ENCODE assay signal across 9 mouse cellular contexts in genomic region chr7:126487617-126488385, GRCm38 (mm10). TPM values are rescaled to one million over a fixed set of nuclear protein-coding genes. Genes with fewer than 3 reads are reported as not detected.
DNase-seq lines count a peak whose midpoint lies in the region; ATAC-seq and TF ChIP-seq lines count a peak whose summit lies in the region.
"Not testable (repeated sequence)": the region's sequence is repeated elsewhere in the genome, so short reads cannot be mapped to it uniquely, and the experiment has no call there.
"Had no signal": no experiment of that assay in that cellular context is flagged by ENCODE, and none has a peak within 500 bp of the region (broad histone marks: within the 10 kb centered on the region; RNA-seq: fewer than 3 reads in every experiment).

No protein-coding gene starts in this region.

- not testable (repeated sequence) for H3K9me3 ChIP-seq in E14TG2a.4 (ENCODE audit: low read length); embryonic facial prominence, embryonic 13.5 days; forebrain, postnatal 0 days (ENCODE audit: low read length); hindbrain, embryonic 13.5 days; kidney, postnatal 0 days (replicated peaks; ENCODE audit: low read length); liver, embryonic 15.5 days (replicated peaks); midbrain, embryonic 13.5 days; stomach, embryonic 14.5 days (ENCODE audit: control insufficient read depth, low read depth, low read length)

- TF ChIP-seq CTCF in E14TG2a.4 (conservative IDR thresholded peaks at IDR 0.05; ENCODE audit: low read length); forebrain, postnatal 0 days (IDR thresholded peaks at IDR 0.05; ENCODE audit: low read depth); kidney, postnatal 0 days (IDR thresholded peaks at IDR 0.05; ENCODE audit: low read depth): not testable (repeated sequence)

- H3K27ac ChIP-seq in embryonic facial prominence, embryonic 13.5 days, result 0 out of 2 replicates have a peak overlapping the region, but pooled peaks have one; percentile 60
- peak overlapping the region; percentile 64; the same call in 1 of the 2 replicates for H3K27ac ChIP-seq in forebrain, postnatal 0 days (ENCODE audit: low read depth, low read length)
- peak overlapping the region; percentile 58; the same call in 1 of the 2 replicates for H3K27ac ChIP-seq in hindbrain, embryonic 13.5 days
- H3K27ac ChIP-seq in kidney, postnatal 0 days, result peak overlapping the region; percentile 43; the same call in 1 of the 2 replicates
- H3K27ac ChIP-seq in liver, embryonic 15.5 days (replicated peaks), result peak overlapping the region; percentile 79
- H3K27ac ChIP-seq in midbrain, embryonic 13.5 days, result 0 out of 2 replicates have a peak overlapping the region, but pooled peaks have one; percentile 81
- H3K27ac ChIP-seq in stomach, embryonic 14.5 days (ENCODE audit: low read length), result not testable (repeated sequence)

- not testable (repeated sequence) for ATAC-seq in embryonic facial prominence, embryonic 13.5 days (ENCODE audit: insufficient number of reproducible peaks, insufficient read depth, low FRiP score, low TSS enrichment, low read depth); forebrain, postnatal 0 days; hindbrain, embryonic 13.5 days (ENCODE audit: low FRiP score); liver, embryonic 15.5 days (ENCODE audit: insufficient read depth); midbrain, embryonic 13.5 days; stomach, embryonic 14.5 days (ENCODE audit: insufficient number of reproducible peaks, insufficient read depth, low FRiP score, low read depth)
- peak; percentile 34 for ATAC-seq in kidney, postnatal 0 days (replicated peaks; ENCODE audit: low FRiP score, low read depth)

- peak overlapping the region; percentile 84 for H3K4me3 ChIP-seq in E14TG2a.4 (replicated peaks; ENCODE audit: low read length)
- H3K4me3 ChIP-seq in embryonic facial prominence, embryonic 13.5 days, result peak overlapping the region; percentile 68
- H3K4me3 ChIP-seq in forebrain, postnatal 0 days (ENCODE audit: low read depth, low read length), result peak overlapping the region; percentile 54
- H3K4me3 ChIP-seq in hindbrain, embryonic 13.5 days, result peak overlapping the region; percentile 67
- peak overlapping the region; percentile 61 for H3K4me3 ChIP-seq in kidney, postnatal 0 days (replicated peaks; ENCODE audit: low read depth, low read length)
- H3K4me3 ChIP-seq in liver, embryonic 15.5 days (replicated peaks), result peak overlapping the region; percentile 77
- peak overlapping the region; percentile 69 for H3K4me3 ChIP-seq in midbrain, embryonic 13.5 days (replicated peaks)
- peak overlapping the region; percentile 59 for H3K4me3 ChIP-seq in stomach, embryonic 14.5 days (ENCODE audit: low read depth, low read length)

- not testable (repeated sequence) for H3K27me3 ChIP-seq in E14TG2a.4 (ENCODE audit: insufficient read depth, low read length); embryonic facial prominence, embryonic 13.5 days; forebrain, postnatal 0 days (ENCODE audit: insufficient read depth, low read length); hindbrain, embryonic 13.5 days; kidney, postnatal 0 days (ENCODE audit: insufficient read depth, low read length); liver, embryonic 15.5 days; midbrain, embryonic 13.5 days; stomach, embryonic 14.5 days (ENCODE audit: control insufficient read depth, insufficient read depth, low read length)

- peak overlapping the region; percentile 84 for H3K9ac ChIP-seq in embryonic facial prominence, embryonic 13.5 days
- H3K9ac ChIP-seq in forebrain, postnatal 0 days, result peak overlapping the region; percentile 67
- H3K9ac ChIP-seq in hindbrain, embryonic 13.5 days, result peak overlapping the region; percentile 86
- peak overlapping the region; percentile 75 for H3K9ac ChIP-seq in kidney, postnatal 0 days (ENCODE audit: low read depth, low read length)
- H3K9ac ChIP-seq in liver, embryonic 15.5 days, result peak overlapping the region; percentile 67
- peak overlapping the region; percentile 80 for H3K9ac ChIP-seq in midbrain, embryonic 13.5 days (replicated peaks)
- H3K9ac ChIP-seq in stomach, embryonic 14.5 days (replicated peaks; ENCODE audit: low read depth, low read length), result peak overlapping the region; percentile 67

- H3K4me1 ChIP-seq in E14TG2a.4 (replicated peaks; ENCODE audit: low read depth, low read length), result peaks cover 61% of the 10 kb centered on the region
- H3K4me1 ChIP-seq in embryonic facial prominence, embryonic 13.5 days, result peaks cover 11% of the 10 kb centered on the region
- H3K4me1 ChIP-seq in forebrain, postnatal 0 days (ENCODE audit: insufficient read depth); kidney, postnatal 0 days (replicated peaks; ENCODE audit: insufficient read depth, low read length); stomach, embryonic 14.5 days (ENCODE audit: control insufficient read depth, insufficient read depth, low read length): not testable (repeated sequence)
- H3K4me1 ChIP-seq in hindbrain, embryonic 13.5 days (replicated peaks), result peaks cover 18% of the 10 kb centered on the region
- peaks cover 21% of the 10 kb centered on the region for H3K4me1 ChIP-seq in liver, embryonic 15.5 days (replicated peaks)
- peaks cover 11% of the 10 kb centered on the region for H3K4me1 ChIP-seq in midbrain, embryonic 13.5 days (replicated peaks)

- DNase-seq in forebrain, postnatal 0 days; kidney, postnatal 0 days (ENCODE audit: low spot score): not testable (repeated sequence)

- 16% methylated on average over 25 of the region's 25 CpGs for WGBS in embryonic facial prominence, embryonic 13.5 days
- WGBS in forebrain, postnatal 0 days, result 19% methylated on average over 21 of the region's 25 CpGs
- 18% methylated on average over 23 of the region's 25 CpGs for WGBS in hindbrain, embryonic 13.5 days
- 12% methylated on average over 20 of the region's 25 CpGs for WGBS in kidney, postnatal 0 days
- WGBS in liver, embryonic 15.5 days (ENCODE audit: insufficient replicate concordance), result 4% methylated on average over 25 of the region's 25 CpGs
- 24% methylated on average over 23 of the region's 25 CpGs for WGBS in midbrain, embryonic 13.5 days
- 12% methylated on average over 21 of the region's 25 CpGs for WGBS in stomach, embryonic 14.5 days

- peaks cover 47% of the 10 kb centered on the region for H3K36me3 ChIP-seq in E14TG2a.4 (ENCODE audit: insufficient read depth, low read length)
- peaks cover 39% of the 10 kb centered on the region for H3K36me3 ChIP-seq in embryonic facial prominence, embryonic 13.5 days
- peaks cover 40% of the 10 kb centered on the region for H3K36me3 ChIP-seq in forebrain, postnatal 0 days (ENCODE audit: insufficient read depth)
- H3K36me3 ChIP-seq in hindbrain, embryonic 13.5 days, result peaks cover 36% of the 10 kb centered on the region
- peaks cover 25% of the 10 kb centered on the region for H3K36me3 ChIP-seq in kidney, postnatal 0 days (ENCODE audit: insufficient read depth, low read length)
- peaks cover 38% of the 10 kb centered on the region for H3K36me3 ChIP-seq in liver, embryonic 15.5 days (replicated peaks)
- H3K36me3 ChIP-seq in midbrain, embryonic 13.5 days, result peaks cover 37% of the 10 kb centered on the region
- H3K36me3 ChIP-seq in stomach, embryonic 14.5 days (ENCODE audit: control insufficient read depth, insufficient read depth, low read length), result peaks cover 28% of the 10 kb centered on the region

- H3K4me2 ChIP-seq in embryonic facial prominence, embryonic 13.5 days, result peak overlapping the region; percentile 94
- H3K4me2 ChIP-seq in forebrain, postnatal 0 days (ENCODE audit: low read depth), result peak overlapping the region; percentile 87
- peak overlapping the region; percentile 98 for H3K4me2 ChIP-seq in hindbrain, embryonic 13.5 days
- H3K4me2 ChIP-seq in kidney, postnatal 0 days (ENCODE audit: low read length), result peak overlapping the region; percentile 89
- H3K4me2 ChIP-seq in liver, embryonic 15.5 days, result peak overlapping the region; percentile 79
- H3K4me2 ChIP-seq in midbrain, embryonic 13.5 days (replicated peaks), result peak overlapping the region; percentile 99
- peak overlapping the region; percentile 95 for H3K4me2 ChIP-seq in stomach, embryonic 14.5 days (replicated peaks; ENCODE audit: low read depth, low read length)

RNA-seq across cellular contexts. Expression of gene Tufm, which starts 0.6 kb away (rescaled TPM):
- 129 and 131 TPM in 2 replicates for polyA plus RNA-seq in embryonic facial prominence, embryonic 13.5 days (2015; fragmentation: Nextera tagmentation; extraction: Ambion mirVana)
- 75.9 and 76.5 TPM in 2 replicates for total RNA-seq in forebrain, postnatal 0 days (2014; rRNA removed)
- polyA plus RNA-seq in forebrain, postnatal 0 days (2015; fragmentation: Nextera tagmentation; extraction: Ambion mirVana), result 97.6 and 102 TPM in 2 replicates
- polyA plus RNA-seq in hindbrain, embryonic 13.5 days (2015; fragmentation: Nextera tagmentation; extraction: Ambion mirVana), result 118 and 120 TPM in 2 replicates
- 117 and 134 TPM in 2 replicates for polyA plus RNA-seq in kidney, postnatal 0 days (2015; fragmentation: Nextera tagmentation; extraction: Ambion mirVana)
- 81.2 and 96.3 TPM in 2 replicates for polyA plus RNA-seq in liver, embryonic 15.5 days (2015; fragmentation: Nextera tagmentation; extraction: Ambion mirVana)
- 117 and 124 TPM in 2 replicates for polyA plus RNA-seq in midbrain, embryonic 13.5 days (2015; fragmentation: Nextera tagmentation; extraction: Ambion mirVana)
- polyA plus RNA-seq in stomach, embryonic 14.5 days (2014; fragmentation: Nextera tagmentation; extraction: Ambion mirVana), result 134 and 144 TPM in 2 replicates

RNA-seq across cellular contexts. Expression of gene Sh2b1, which starts 12.6 kb away (rescaled TPM):
- 53.4 and 57.8 TPM in 2 replicates for polyA plus RNA-seq in embryonic facial prominence, embryonic 13.5 days (2015; fragmentation: Nextera tagmentation; extraction: Ambion mirVana)
- total RNA-seq in forebrain, postnatal 0 days (2014; rRNA removed), result 31.0 and 35.4 TPM in 2 replicates
- polyA plus RNA-seq in forebrain, postnatal 0 days (2015; fragmentation: Nextera tagmentation; extraction: Ambion mirVana), result 66.0 and 70.4 TPM in 2 replicates
- 63.7 and 64.5 TPM in 2 replicates for polyA plus RNA-seq in hindbrain, embryonic 13.5 days (2015; fragmentation: Nextera tagmentation; extraction: Ambion mirVana)
- 44.1 and 44.8 TPM in 2 replicates for polyA plus RNA-seq in kidney, postnatal 0 days (2015; fragmentation: Nextera tagmentation; extraction: Ambion mirVana)
- 13.6 and 15.1 TPM in 2 replicates for polyA plus RNA-seq in liver, embryonic 15.5 days (2015; fragmentation: Nextera tagmentation; extraction: Ambion mirVana)
- polyA plus RNA-seq in midbrain, embryonic 13.5 days (2015; fragmentation: Nextera tagmentation; extraction: Ambion mirVana), result 63.7 and 69.5 TPM in 2 replicates
- 39.4 and 42.2 TPM in 2 replicates for polyA plus RNA-seq in stomach, embryonic 14.5 days (2014; fragmentation: Nextera tagmentation; extraction: Ambion mirVana)

RNA-seq across cellular contexts. Expression of gene Atxn2l, which starts 15.4 kb away (rescaled TPM):
- polyA plus RNA-seq in embryonic facial prominence, embryonic 13.5 days (2015; fragmentation: Nextera tagmentation; extraction: Ambion mirVana), result 54.0 and 56.8 TPM in 2 replicates
- 60.5 and 89.0 TPM in 2 replicates for total RNA-seq in forebrain, postnatal 0 days (2014; rRNA removed)
- polyA plus RNA-seq in forebrain, postnatal 0 days (2015; fragmentation: Nextera tagmentation; extraction: Ambion mirVana), result 39.5 and 56.8 TPM in 2 replicates
- 61.6 and 65.4 TPM in 2 replicates for polyA plus RNA-seq in hindbrain, embryonic 13.5 days (2015; fragmentation: Nextera tagmentation; extraction: Ambion mirVana)
- 30.2 and 30.3 TPM in 2 replicates for polyA plus RNA-seq in kidney, postnatal 0 days (2015; fragmentation: Nextera tagmentation; extraction: Ambion mirVana)
- polyA plus RNA-seq in liver, embryonic 15.5 days (2015; fragmentation: Nextera tagmentation; extraction: Ambion mirVana), result 26.2 and 26.8 TPM in 2 replicates
- 65.1 and 76.5 TPM in 2 replicates for polyA plus RNA-seq in midbrain, embryonic 13.5 days (2015; fragmentation: Nextera tagmentation; extraction: Ambion mirVana)
- 45.6 and 52.1 TPM in 2 replicates for polyA plus RNA-seq in stomach, embryonic 14.5 days (2014; fragmentation: Nextera tagmentation; extraction: Ambion mirVana)

RNA-seq across cellular contexts. Expression of gene Atp2a1, which starts 24.9 kb away (rescaled TPM):
- 7.9 and 11.5 TPM in 2 replicates for polyA plus RNA-seq in embryonic facial prominence, embryonic 13.5 days (2015; fragmentation: Nextera tagmentation; extraction: Ambion mirVana)
- 0.24 and 0.54 TPM in 2 replicates for total RNA-seq in forebrain, postnatal 0 days (2014; rRNA removed)
- 0.10 and 0.45 TPM in 2 replicates for polyA plus RNA-seq in forebrain, postnatal 0 days (2015; fragmentation: Nextera tagmentation; extraction: Ambion mirVana)
- polyA plus RNA-seq in hindbrain, embryonic 13.5 days (2015; fragmentation: Nextera tagmentation; extraction: Ambion mirVana), result 1.5 and 4.1 TPM in 2 replicates
- 0.45 and 0.71 TPM in 2 replicates for polyA plus RNA-seq in kidney, postnatal 0 days (2015; fragmentation: Nextera tagmentation; extraction: Ambion mirVana)
- 9.8 and 16.5 TPM in 2 replicates for polyA plus RNA-seq in liver, embryonic 15.5 days (2015; fragmentation: Nextera tagmentation; extraction: Ambion mirVana)
- 0.32 and 0.49 TPM in 2 replicates for polyA plus RNA-seq in midbrain, embryonic 13.5 days (2015; fragmentation: Nextera tagmentation; extraction: Ambion mirVana)
- 0.07 TPM in 1 of 2 replicates, not detected in the other for polyA plus RNA-seq in stomach, embryonic 14.5 days (2014; fragmentation: Nextera tagmentation; extraction: Ambion mirVana)
- total RNA-seq: adrenal gland, postnatal 25 days had no signal

RNA-seq across cellular contexts. Expression of gene Rabep2, which starts 59.2 kb away (rescaled TPM):
- polyA plus RNA-seq in embryonic facial prominence, embryonic 13.5 days (2015; fragmentation: Nextera tagmentation; extraction: Ambion mirVana), result 30.8 and 34.0 TPM in 2 replicates
- 26.1 and 26.4 TPM in 2 replicates for total RNA-seq in forebrain, postnatal 0 days (2014; rRNA removed)
- 17.3 and 19.3 TPM in 2 replicates for polyA plus RNA-seq in forebrain, postnatal 0 days (2015; fragmentation: Nextera tagmentation; extraction: Ambion mirVana)
- 24.3 and 26.8 TPM in 2 replicates for polyA plus RNA-seq in hindbrain, embryonic 13.5 days (2015; fragmentation: Nextera tagmentation; extraction: Ambion mirVana)
- 29.7 and 31.7 TPM in 2 replicates for polyA plus RNA-seq in kidney, postnatal 0 days (2015; fragmentation: Nextera tagmentation; extraction: Ambion mirVana)
- polyA plus RNA-seq in liver, embryonic 15.5 days (2015; fragmentation: Nextera tagmentation; extraction: Ambion mirVana), result 6.3 TPM in 2 replicates
- 23.7 and 25.9 TPM in 2 replicates for polyA plus RNA-seq in midbrain, embryonic 13.5 days (2015; fragmentation: Nextera tagmentation; extraction: Ambion mirVana)
- 28.4 and 29.7 TPM in 2 replicates for polyA plus RNA-seq in stomach, embryonic 14.5 days (2014; fragmentation: Nextera tagmentation; extraction: Ambion mirVana)
